Mouse (Mus musculus): Measurements from ENCODE around the gene Igsf9. TPM values are rescaled to one million over a fixed set of nuclear protein-coding genes. Genes with fewer than 3 reads are reported as not detected.

The Igsf9 gene
- total and polyA plus RNA-seq, 3 experiments: 0.38 TPM; not detected in 2

DNA sequence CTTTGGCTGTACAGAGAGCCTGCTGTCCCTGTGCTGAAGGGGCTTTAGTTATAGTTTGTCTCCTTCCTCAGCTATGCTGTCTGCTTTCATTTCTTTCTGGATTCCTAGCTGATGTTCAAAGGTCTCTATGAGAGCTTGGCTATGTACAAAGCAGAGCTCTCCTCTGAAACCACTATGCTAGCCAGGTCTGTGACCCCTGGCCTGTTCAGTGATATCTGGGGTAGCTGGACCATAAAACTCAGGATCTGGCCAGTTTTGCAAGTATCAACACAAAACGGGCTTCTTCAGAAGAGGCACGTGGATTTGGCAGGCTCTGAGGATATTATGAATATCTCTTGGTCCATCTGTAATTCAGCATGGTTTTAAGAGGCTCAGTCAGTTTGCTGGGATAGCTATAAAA lies 28.7 kb upstream of the Igsf9 start:
- Histone ChIP-seq H3K27me3 (ENCODE audit: insufficient read depth, low read length) (no peaks in the 10 kb centered on the region), H3K4me1 (ENCODE audit: insufficient read depth, low read depth, low read length) (no peaks in the 10 kb centered on the region), H3K4me3 (ENCODE audit: low read depth, low read length) (no peak overlapping the region), H3K36me3 (replicated peaks) (no peaks in the 10 kb centered on the region), H3K9me3 (replicated peaks) (no peaks in the 10 kb centered on the region)
- DNase-seq (ENCODE audit: low spot score) (no peak), ATAC-seq (ENCODE audit: extremely low read depth, insufficient number of reproducible peaks, low FRiP score, poor library complexity, severe bottlenecking) (no peak)
- TF ChIP-seq POLR2AphosphoS5 (IDR thresholded peaks at IDR 0.05; ENCODE audit: insufficient replicate concordance, low read depth, low read length): no peak
- TF ChIP-seq GATA1 (IDR thresholded peaks at IDR 0.05; ENCODE audit: borderline replicate concordance, low read length): no peak
- TF ChIP-seq CTCF (IDR thresholded peaks at IDR 0.05; ENCODE audit: low read depth, low read length): no peak
- no peak for TF ChIP-seq TAL1 (conservative IDR thresholded peaks at IDR 0.05; ENCODE audit: low read depth, low read length)
- TF ChIP-seq GATA2 (IDR thresholded peaks at IDR 0.05; ENCODE audit: borderline replicate concordance, low read depth, low read length): no peak

DNA sequence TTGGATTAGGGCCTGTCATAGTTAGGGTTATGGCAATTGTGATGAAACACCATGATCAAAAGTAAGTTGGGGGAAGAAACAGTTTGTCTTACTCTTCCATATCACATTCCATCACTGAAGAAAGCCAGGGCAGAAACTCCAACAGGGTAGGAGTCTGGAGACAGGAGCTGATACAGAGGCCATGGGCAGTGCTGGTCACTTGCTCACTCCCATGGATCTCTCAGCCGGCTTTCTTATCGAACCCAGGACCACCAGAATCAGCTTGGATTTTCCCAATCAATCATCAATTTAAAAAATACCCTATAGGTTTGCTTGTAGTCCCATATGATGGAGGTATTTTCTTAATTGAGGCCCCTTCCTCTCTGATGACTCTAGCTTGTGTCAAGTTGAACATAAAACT lies 27.8 kb upstream of the Igsf9 start:
- no peaks in the 10 kb centered on the region for H3K27me3 ChIP-seq (ENCODE audit: insufficient read depth, low read length)
- TF ChIP-seq CTCF (IDR thresholded peaks at IDR 0.05; ENCODE audit: low read depth, low read length) (no peak), POLR2AphosphoS5 (IDR thresholded peaks at IDR 0.05; ENCODE audit: insufficient replicate concordance, low read depth, low read length) (no peak), GATA1 (IDR thresholded peaks at IDR 0.05; ENCODE audit: borderline replicate concordance, low read length) (no peak)
- no peaks in the 10 kb centered on the region for H3K36me3 ChIP-seq (replicated peaks)
- H3K4me3 ChIP-seq (ENCODE audit: low read depth, low read length): no peak overlapping the region
- DNase-seq (ENCODE audit: low spot score): no peak
- ATAC-seq (ENCODE audit: extremely low read depth, insufficient number of reproducible peaks, low FRiP score, poor library complexity, severe bottlenecking): no peak
- no peaks in the 10 kb centered on the region for H3K4me1 ChIP-seq (ENCODE audit: insufficient read depth, low read depth, low read length)
- H3K9me3 ChIP-seq (replicated peaks): no peaks in the 10 kb centered on the region

DNA sequence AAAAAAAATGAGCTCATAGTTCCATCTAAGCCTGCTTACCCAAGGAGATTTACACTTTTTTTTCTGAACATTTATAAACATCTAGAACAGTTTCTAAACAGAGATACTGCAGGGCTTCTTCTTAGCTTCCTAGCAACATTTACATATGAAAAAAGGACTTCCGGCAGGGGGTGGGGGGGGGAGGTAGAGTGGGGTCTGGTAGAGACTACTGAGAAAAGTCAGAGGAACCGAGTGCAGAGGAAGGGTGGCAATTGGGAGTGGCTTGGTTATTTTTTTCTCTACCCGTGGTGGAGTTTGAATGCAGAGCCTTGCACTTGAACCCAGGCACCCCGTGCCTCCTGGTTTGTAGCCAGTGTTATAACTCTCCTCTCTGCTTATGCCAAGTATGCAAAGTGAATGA lies 26.2 kb upstream of the Igsf9 start:
- TF ChIP-seq GATA1 (IDR thresholded peaks at IDR 0.05; ENCODE audit: borderline replicate concordance, low read length) (no peak), POLR2AphosphoS5 (IDR thresholded peaks at IDR 0.05; ENCODE audit: insufficient replicate concordance, low read depth, low read length) (no peak), CTCF (IDR thresholded peaks at IDR 0.05; ENCODE audit: low read depth, low read length) (no peak), GATA2 (IDR thresholded peaks at IDR 0.05; ENCODE audit: borderline replicate concordance, low read depth, low read length) (no peak), TAL1 (conservative IDR thresholded peaks at IDR 0.05; ENCODE audit: low read depth, low read length) (no peak)
- ATAC-seq (ENCODE audit: extremely low read depth, insufficient number of reproducible peaks, low FRiP score, poor library complexity, severe bottlenecking) (no peak), DNase-seq (ENCODE audit: low spot score) (no peak)
- no peaks in the 10 kb centered on the region for H3K36me3 ChIP-seq (replicated peaks)
- no peaks in the 10 kb centered on the region for H3K9me3 ChIP-seq (replicated peaks)
- H3K27me3 ChIP-seq (ENCODE audit: insufficient read depth, low read length): no peaks in the 10 kb centered on the region
- no peaks in the 10 kb centered on the region for H3K4me1 ChIP-seq (ENCODE audit: insufficient read depth, low read depth, low read length)
- no peak overlapping the region for H3K4me3 ChIP-seq (ENCODE audit: low read depth, low read length)

DNA sequence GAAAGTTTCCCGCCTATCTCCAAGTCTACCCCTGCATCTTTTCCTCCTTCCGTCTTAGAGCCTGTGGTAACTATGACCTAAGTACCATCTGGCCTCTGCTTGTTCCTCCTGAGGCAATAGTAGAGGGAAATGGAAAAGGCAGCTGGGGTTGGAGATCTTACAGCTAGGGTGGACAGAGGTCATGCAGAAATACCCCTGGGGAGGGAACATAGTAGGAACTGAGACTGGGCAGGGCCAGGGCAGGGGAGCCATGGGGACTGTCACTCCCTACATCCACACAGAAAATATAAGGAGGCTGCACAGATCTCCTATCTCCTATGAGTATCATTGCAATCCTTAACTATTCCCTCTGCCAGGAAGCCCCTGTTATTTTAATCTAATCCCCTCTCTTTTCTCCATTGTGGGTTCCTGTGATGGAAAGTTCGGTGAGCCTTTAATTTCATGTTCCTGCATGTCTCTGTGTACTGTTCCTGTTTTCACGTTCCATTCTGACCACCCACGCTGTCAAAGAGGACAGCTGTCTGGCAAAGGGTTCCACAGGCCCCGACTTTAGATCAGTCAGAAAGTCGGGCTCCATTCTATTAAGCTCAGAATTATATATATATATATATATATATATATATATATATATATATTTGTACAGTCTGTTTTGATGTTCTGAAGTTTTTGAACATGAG lies 25.4 kb upstream of the Igsf9 start:
- no peak for DNase-seq (ENCODE audit: low spot score)
- Histone ChIP-seq H3K4me3 (ENCODE audit: low read depth, low read length) (no peak overlapping the region), H3K9me3 (replicated peaks) (no peaks in the 10 kb centered on the region), H3K27me3 (ENCODE audit: insufficient read depth, low read length) (no peaks in the 10 kb centered on the region), H3K36me3 (replicated peaks) (no peaks in the 10 kb centered on the region), H3K4me1 (ENCODE audit: insufficient read depth, low read depth, low read length) (no peaks in the 10 kb centered on the region)
- TF ChIP-seq TAL1 (conservative IDR thresholded peaks at IDR 0.05; ENCODE audit: low read depth, low read length): no peak
- no peak for TF ChIP-seq CTCF (IDR thresholded peaks at IDR 0.05; ENCODE audit: low read depth, low read length)
- no peak for TF ChIP-seq POLR2AphosphoS5 (IDR thresholded peaks at IDR 0.05; ENCODE audit: insufficient replicate concordance, low read depth, low read length)
- no peak for TF ChIP-seq GATA2 (IDR thresholded peaks at IDR 0.05; ENCODE audit: borderline replicate concordance, low read depth, low read length)
- no peak for TF ChIP-seq GATA1 (IDR thresholded peaks at IDR 0.05; ENCODE audit: borderline replicate concordance, low read length)
- ATAC-seq (ENCODE audit: extremely low read depth, insufficient number of reproducible peaks, low FRiP score, poor library complexity, severe bottlenecking): no peak

DNA sequence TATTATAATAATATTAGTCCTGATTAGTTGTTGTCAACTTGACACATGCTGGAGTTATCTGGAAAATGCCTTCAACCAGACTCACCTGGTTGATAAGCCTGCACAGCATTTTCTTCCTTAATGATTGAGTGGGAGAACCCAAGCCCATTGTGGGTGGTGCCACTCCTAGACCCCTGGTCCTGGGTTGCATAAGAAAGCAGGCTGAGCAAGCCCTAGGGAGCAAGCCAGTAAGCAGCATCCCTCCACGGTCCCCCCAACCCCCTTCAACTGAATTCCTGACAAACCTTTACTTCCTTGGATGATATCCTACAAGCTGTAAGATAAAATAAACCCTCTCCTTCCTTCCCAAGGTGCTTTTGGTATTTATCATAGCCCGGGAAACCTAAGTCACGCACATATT lies 24.4 kb upstream of the Igsf9 start:
- DNase-seq (ENCODE audit: low spot score) (no peak), ATAC-seq (ENCODE audit: extremely low read depth, insufficient number of reproducible peaks, low FRiP score, poor library complexity, severe bottlenecking) (no peak)
- H3K27me3 ChIP-seq (ENCODE audit: insufficient read depth, low read length): 0 out of 2 replicates have a peak, but pooled peaks cover 2% of the 10 kb centered on the region

DNA sequence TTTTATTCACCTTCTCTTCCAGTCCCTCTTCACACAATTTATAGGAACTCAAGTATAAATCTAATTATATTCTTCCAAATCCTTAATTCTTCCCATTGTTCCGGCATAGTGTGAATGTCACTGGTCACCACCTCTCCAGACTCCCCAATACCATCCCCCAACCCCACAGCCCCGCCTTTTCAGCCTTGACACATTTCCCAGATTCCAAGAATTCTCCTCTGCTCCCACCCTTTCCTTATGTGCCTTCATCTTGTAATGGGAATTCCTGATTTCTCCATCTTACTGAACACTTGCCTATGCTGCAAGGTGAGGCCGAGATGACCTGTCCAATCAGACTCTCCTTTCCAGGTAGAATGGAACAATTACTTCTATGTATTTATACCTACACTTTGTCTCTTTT lies 23.5 kb upstream of the Igsf9 start:
- no peaks in the 10 kb centered on the region for H3K36me3 ChIP-seq (replicated peaks)
- no peaks in the 10 kb centered on the region for H3K4me1 ChIP-seq (ENCODE audit: insufficient read depth, low read depth, low read length)
- no peaks in the 10 kb centered on the region for H3K9me3 ChIP-seq (replicated peaks)
- no peak overlapping the region for H3K4me3 ChIP-seq (ENCODE audit: low read depth, low read length)
- ATAC-seq (ENCODE audit: extremely low read depth, insufficient number of reproducible peaks, low FRiP score, poor library complexity, severe bottlenecking) (no peak), DNase-seq (ENCODE audit: low spot score) (no peak)
- H3K27me3 ChIP-seq (ENCODE audit: insufficient read depth, low read length): 0 out of 2 replicates have a peak, but pooled peaks cover 3% of the 10 kb centered on the region
- TF ChIP-seq CTCF (IDR thresholded peaks at IDR 0.05; ENCODE audit: low read depth, low read length): no peak
- no peak for TF ChIP-seq GATA1 (IDR thresholded peaks at IDR 0.05; ENCODE audit: borderline replicate concordance, low read length)
- no peak for TF ChIP-seq POLR2AphosphoS5 (IDR thresholded peaks at IDR 0.05; ENCODE audit: insufficient replicate concordance, low read depth, low read length)
- TF ChIP-seq TAL1 (conservative IDR thresholded peaks at IDR 0.05; ENCODE audit: low read depth, low read length): no peak
- no peak for TF ChIP-seq GATA2 (IDR thresholded peaks at IDR 0.05; ENCODE audit: borderline replicate concordance, low read depth, low read length)

More for the DNA sequence above, 24.4 kb upstream of the Igsf9 start:
- Histone ChIP-seq H3K9me3 (replicated peaks) (no peaks in the 10 kb centered on the region), H3K36me3 (replicated peaks) (no peaks in the 10 kb centered on the region), H3K4me1 (ENCODE audit: insufficient read depth, low read depth, low read length) (no peaks in the 10 kb centered on the region), H3K4me3 (ENCODE audit: low read depth, low read length) (no peak overlapping the region)
- TF ChIP-seq GATA2 (IDR thresholded peaks at IDR 0.05; ENCODE audit: borderline replicate concordance, low read depth, low read length) (no peak), POLR2AphosphoS5 (IDR thresholded peaks at IDR 0.05; ENCODE audit: insufficient replicate concordance, low read depth, low read length) (no peak), GATA1 (IDR thresholded peaks at IDR 0.05; ENCODE audit: borderline replicate concordance, low read length) (no peak), CTCF (IDR thresholded peaks at IDR 0.05; ENCODE audit: low read depth, low read length) (no peak), TAL1 (conservative IDR thresholded peaks at IDR 0.05; ENCODE audit: low read depth, low read length) (no peak)

Data from G1E (cell line).